Mouse (Mus musculus) forebrain, embryonic 14.5 days (tissue): ENCODE measurements around the gene Sptssa. TPM values are rescaled to one million over a fixed set of nuclear protein-coding genes. Genes with fewer than 3 reads are reported as not detected.

Experiments used
- ATAC-seq: fragments of 200-750 bp; cut with Nextera tagmentation; 2 replicates; pipeline ENCODE4 v1.8.0; 2017; ENCODE audit warnings: mild to moderate bottlenecking, moderate library complexity
- DNase-seq: peaks from one replicate; pipeline ENCODE4 v3.0.0-alpha.2; 2015; ENCODE audit warnings: low spot score
- H3K27ac ChIP-seq: fragments of 300-500 bp; sonication (generic); 2 replicates; pipeline ENCODE4 v1.5.1; 2014; ENCODE audit warnings: low read depth, mild to moderate bottlenecking, control low read depth, low read length, moderate library complexity
- H3K27me3 ChIP-seq: fragments of 300-500 bp; sonication (generic); replicated peaks from 2 replicates; pipeline ENCODE4 v1.6.1; 2014; ENCODE audit warnings: low read length, control low read depth, mixed read lengths; ENCODE audit not compliant: control insufficient read depth, insufficient read depth
- H3K36me3 ChIP-seq: fragments of 300-500 bp; sonication (generic); 2 replicates; pipeline ENCODE4 v1.6.1; 2014; ENCODE audit warnings: low read length, control low read depth; ENCODE audit not compliant: control insufficient read depth, insufficient read depth
- H3K4me1 ChIP-seq: fragments of 300-500 bp; sonication (generic); 2 replicates; pipeline ENCODE4 v1.6.1; 2014; ENCODE audit warnings: antibody characterized with exemption, low read length, control low read depth; ENCODE audit not compliant: control insufficient read depth, insufficient read depth
- H3K4me2 ChIP-seq: fragments of 300-500 bp; sonication (generic); 2 replicates; pipeline ENCODE4 v1.6.1; 2014; ENCODE audit warnings: mild to moderate bottlenecking, control low read depth, low read length
- H3K4me3 ChIP-seq: fragments of 300-500 bp; sonication (generic); 2 replicates; pipeline ENCODE4 v1.5.1; 2014; ENCODE audit warnings: low read depth, low read length, control low read depth
- H3K9ac ChIP-seq: fragments of 300-500 bp; sonication (generic); 2 replicates; pipeline ENCODE4 v1.6.1; 2014; ENCODE audit warnings: mild to moderate bottlenecking, low read length, control low read depth, moderate library complexity
- H3K9me3 ChIP-seq: fragments of 300-500 bp; sonication (generic); replicated peaks from 2 replicates; pipeline ENCODE4 v1.6.1; 2016; ENCODE audit warnings: low read length, control low read depth, mixed read lengths; ENCODE audit not compliant: control insufficient read depth
- WGBS: fragments of 180-500 bp; shearing (Covaris S2); extraction: QIAGEN DNeasy Blood & Tissue Kit; methylation state at CpG from one replicate; pipeline ENCODE4 v1.1.7; 2014; 5-methylcytosine and 5-hydroxymethylcytosine counted together
- polyA plus RNA-seq: library from polyadenylated mRNA; unstranded; fragments of >200 nt; fragmentation: Nextera tagmentation; extraction: Ambion mirVana; gene quantifications from 2 replicates; pipeline ENCODE4 v1.2.1, GENCODE M21; 2014

The Sptssa gene
- polyA plus RNA-seq, result 193 and 196 TPM in 2 replicates

DNA sequence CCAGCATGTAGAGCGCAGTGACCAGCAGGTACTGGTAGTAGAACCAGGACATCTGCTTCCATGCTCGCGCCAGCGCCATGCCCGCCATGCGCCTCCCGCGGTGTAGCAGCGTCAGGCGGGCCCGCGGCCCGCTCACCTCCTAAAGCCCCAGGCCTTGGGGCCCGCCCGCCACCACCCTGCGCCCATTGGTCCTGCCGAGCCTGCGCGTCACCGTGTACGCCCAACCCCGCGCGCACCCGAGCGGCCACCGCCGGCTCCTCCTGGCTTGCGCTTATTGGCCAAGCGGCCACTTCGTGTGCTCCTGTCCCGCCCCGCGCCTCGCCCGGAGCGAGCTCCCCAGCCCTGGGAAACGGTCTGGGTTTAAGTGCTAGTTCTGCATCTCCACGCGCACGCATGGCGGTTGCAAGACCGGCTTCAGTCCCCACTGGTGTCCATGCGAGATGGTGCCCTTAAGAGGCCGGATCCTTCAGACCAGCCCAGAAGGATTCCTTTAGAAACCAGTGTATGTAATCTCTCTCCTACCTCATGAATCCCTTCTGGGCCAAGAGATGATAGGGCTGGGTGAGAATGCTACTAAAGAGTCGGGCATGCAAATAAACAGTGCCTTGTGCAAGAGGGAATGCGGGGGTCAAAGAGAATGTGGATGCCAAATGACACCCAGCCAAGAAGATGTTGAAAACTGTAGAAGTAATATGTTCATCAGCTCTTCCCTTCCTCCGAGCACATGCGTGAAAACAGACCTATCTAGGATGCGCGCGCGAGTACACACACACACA lies at the start of gene Sptssa:
Gene Sptssa (minus strand): TSS at position 178 of the 776 bp plus-strand sequence.
- Histone ChIP-seq H3K27me3 (no peaks in the 10 kb centered on the region), H3K9me3 (no peaks in the 10 kb centered on the region), H3K4me1 (peaks cover 15% of the 10 kb centered on the region), H3K9ac (peak within 1 kb of the TSS; percentile 84), H3K27ac (peak within 1 kb of the TSS; percentile 82), H3K4me3 (peak within 1 kb of the TSS; percentile 71), H3K4me2 (peak within 1 kb of the TSS; percentile 60), H3K36me3 (no peaks in the 10 kb centered on the region)
- WGBS, result 10% methylated on average over 50 of the region's 53 CpGs
- ATAC-seq (peak; percentile 99), DNase-seq (peak; percentile 96)

- no peaks in the 10 kb centered on the region for H3K27me3 ChIP-seq
Measured at GRCm38 (mm10) chr12:54699394-54699793, 43.0 kb upstream of the Sptssa start.

GRCm38 (mm10) chr12:54697791-54698250 lies 41.4 kb upstream of the Sptssa start:
- Histone ChIP-seq H3K9ac (no peak overlapping the region), H3K36me3 (no peaks in the 10 kb centered on the region; the same call in 1 of the 2 replicates), H3K9me3 (no peaks in the 10 kb centered on the region), H3K4me1 (no peaks in the 10 kb centered on the region), H3K4me2 (no peak overlapping the region), H3K4me3 (no peak overlapping the region), H3K27me3 (no peaks in the 10 kb centered on the region), H3K27ac (no peak overlapping the region)
- WGBS, result 64% methylated on average over 6 of the region's 6 CpGs
- ATAC-seq, result no peak
- peak; percentile 5 for DNase-seq

More at GRCm38 (mm10) chr12:54699394-54699793, 43.0 kb upstream of the Sptssa start:
- no peak overlapping the region for H3K4me2 ChIP-seq
- H3K9me3 ChIP-seq, result no peaks in the 10 kb centered on the region
- H3K4me3 ChIP-seq, result no peak overlapping the region
- no peak for ATAC-seq
- no peaks in the 10 kb centered on the region for H3K4me1 ChIP-seq
- H3K9ac ChIP-seq, result no peak overlapping the region
- H3K36me3 ChIP-seq, result no peaks in the 10 kb centered on the region
- DNase-seq, result no peak
- 77% methylated on average over 7 of the region's 7 CpGs for WGBS
- H3K27ac ChIP-seq, result no peak overlapping the region

DNA sequence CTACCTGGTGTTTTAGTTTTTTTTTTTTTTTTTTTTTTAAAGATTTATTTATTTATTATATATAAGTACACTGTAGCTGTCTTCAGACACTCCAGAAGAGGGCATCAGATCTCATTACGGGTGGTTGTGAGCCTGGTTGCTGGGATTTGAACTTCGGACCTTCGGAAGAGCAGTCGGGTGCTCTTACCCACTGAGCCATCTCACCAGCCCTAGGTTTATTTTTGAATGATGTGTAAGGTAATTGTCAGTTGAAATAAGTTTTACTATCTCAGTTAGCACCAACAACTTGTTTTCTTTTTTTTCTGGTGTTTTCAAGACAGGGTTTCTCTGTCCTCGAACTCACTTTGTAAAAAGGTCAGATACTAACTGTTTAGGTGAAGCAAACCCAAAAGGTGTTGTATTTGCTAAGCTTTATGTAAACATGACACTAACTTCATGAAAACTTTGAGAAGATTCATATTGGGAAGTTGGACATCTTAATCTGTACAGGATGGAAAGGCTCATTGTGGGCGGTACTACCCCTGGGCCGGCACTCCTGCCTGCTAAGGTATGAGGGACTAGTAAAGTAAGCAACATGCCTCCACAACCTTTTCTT lies 40.7 kb upstream of the Sptssa start:
- DNase-seq, result peak; percentile 61
- ATAC-seq, result no peak
- WGBS, result 10% methylated on average over 7 of the region's 7 CpGs
- Histone ChIP-seq H3K27me3 (no peaks in the 10 kb centered on the region), H3K4me3 (no peak overlapping the region), H3K9me3 (no peaks in the 10 kb centered on the region), H3K36me3 (peaks cover 4% of the 10 kb centered on the region; the same call in 1 of the 2 replicates), H3K27ac (no peak overlapping the region), H3K9ac (no peak overlapping the region), H3K4me1 (no peaks in the 10 kb centered on the region), H3K4me2 (no peak overlapping the region)

DNA sequence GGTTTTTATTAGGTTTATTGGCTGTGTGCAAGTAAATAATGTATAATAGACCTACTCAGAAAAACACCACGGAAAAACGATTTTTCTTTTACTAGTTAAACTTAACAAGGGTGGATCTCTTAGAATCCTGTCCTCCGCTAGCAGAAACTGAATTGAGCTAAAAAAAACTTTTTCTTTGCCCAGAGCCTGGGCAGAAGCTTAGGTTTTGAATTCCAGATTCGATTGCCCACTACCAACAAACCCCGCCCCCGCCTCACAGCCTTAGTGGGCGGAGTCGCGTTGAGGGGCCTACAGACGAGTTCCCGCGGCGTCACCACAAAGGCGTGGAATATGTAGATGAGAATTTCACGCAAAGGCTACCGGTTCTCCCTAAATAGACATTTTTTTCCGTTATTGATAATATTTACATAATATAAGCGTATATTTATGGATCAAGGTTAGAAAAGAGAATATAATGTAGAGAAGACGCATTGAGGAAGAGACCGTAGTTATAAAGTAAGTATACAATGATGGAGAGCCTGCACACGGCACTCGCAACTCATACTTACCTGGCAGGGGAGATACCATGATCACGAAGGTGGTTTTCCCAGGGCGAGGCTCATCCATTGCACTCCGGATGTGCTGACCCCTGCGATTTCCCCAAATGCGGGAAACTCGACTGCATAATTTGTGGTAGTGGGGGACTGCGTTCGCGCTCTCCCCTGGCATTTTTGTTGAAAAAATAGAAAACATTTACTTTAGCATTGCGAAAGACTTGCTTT lies 40.0 kb upstream of the Sptssa start:
- H3K4me2 ChIP-seq, result peak overlapping the region; percentile 53
- under 1% methylated on average over 32 of the region's 32 CpGs for WGBS
- H3K36me3 ChIP-seq, result peaks cover 4% of the 10 kb centered on the region; the same call in 1 of the 2 replicates
- H3K4me1 ChIP-seq, result no peaks in the 10 kb centered on the region
- H3K9ac ChIP-seq, result peak overlapping the region; percentile 83
- peak overlapping the region; percentile 73 for H3K4me3 ChIP-seq
- no peaks in the 10 kb centered on the region for H3K9me3 ChIP-seq
- peak overlapping the region; percentile 95 for H3K27ac ChIP-seq
- DNase-seq, result peak; percentile 99
- no peaks in the 10 kb centered on the region for H3K27me3 ChIP-seq
- ATAC-seq, result peak; percentile 93

DNA sequence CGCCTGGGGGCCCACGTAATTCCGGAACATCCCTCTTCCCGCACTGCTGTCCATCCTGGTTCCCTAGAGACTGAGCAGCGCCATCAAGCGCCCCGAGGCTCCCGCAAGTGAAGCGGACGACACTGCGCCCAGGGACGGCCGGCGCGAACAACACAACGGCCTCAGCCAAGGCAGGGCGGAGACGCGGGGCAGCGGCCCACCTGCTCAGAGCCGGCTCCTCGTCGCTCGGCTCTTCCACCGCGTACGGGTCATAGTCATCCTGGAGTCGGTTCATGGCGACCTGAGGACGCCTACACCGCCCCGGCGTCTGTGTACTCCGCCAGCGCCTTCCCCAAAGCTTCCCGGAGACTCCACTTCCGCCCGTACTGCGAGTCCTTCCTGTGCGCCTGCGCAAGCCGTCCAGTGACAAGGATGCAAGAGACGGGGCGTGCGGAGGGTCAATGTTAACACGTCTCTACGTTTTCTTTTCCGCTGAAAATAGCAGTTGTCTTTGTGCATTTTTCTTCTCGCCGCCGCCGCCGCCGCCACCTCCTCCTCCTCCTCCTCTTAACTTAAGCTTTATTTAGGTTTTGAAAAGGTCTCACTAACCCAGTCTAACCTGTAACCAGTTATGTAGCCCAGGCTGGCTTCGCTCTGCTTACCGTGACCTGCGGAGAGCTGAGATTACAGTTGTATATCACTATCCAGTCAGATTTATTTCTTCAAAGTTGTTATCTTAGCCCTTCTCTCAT lies 39.3 kb upstream of the Sptssa start, which contains the start of gene Eapp:
Gene Eapp (minus strand): TSS at position 387 of the 731 bp plus-strand sequence.
- Histone ChIP-seq H3K4me1 (no peaks in the 10 kb centered on the region), H3K4me3 (peak within 1 kb of the TSS; percentile 73), H3K9me3 (no peaks in the 10 kb centered on the region), H3K27me3 (no peaks in the 10 kb centered on the region), H3K36me3 (peaks cover 9% of the 10 kb centered on the region; the same call in 1 of the 2 replicates), H3K27ac (peak within 1 kb of the TSS; percentile 95), H3K4me2 (peak within 1 kb of the TSS; percentile 53), H3K9ac (peak within 1 kb of the TSS; percentile 83)
- DNase-seq, result peak; percentile 99
- ATAC-seq, result peak; percentile 93
- WGBS, result under 1% methylated on average over 57 of the region's 57 CpGs

GRCm38 (mm10) chr12:54694847-54695510 lies 38.6 kb upstream of the Sptssa start:
- Histone ChIP-seq H3K36me3 (peaks cover 16% of the 10 kb centered on the region), H3K4me2 (peak overlapping the region; percentile 53), H3K4me3 (peak overlapping the region; percentile 73), H3K27me3 (no peaks in the 10 kb centered on the region), H3K9me3 (no peaks in the 10 kb centered on the region), H3K9ac (peak overlapping the region; percentile 83), H3K27ac (peak overlapping the region; percentile 95), H3K4me1 (no peaks in the 10 kb centered on the region)
- ATAC-seq (no peak), DNase-seq (no peak)
- 38% methylated on average over 12 of the region's 12 CpGs for WGBS

- H3K4me1 ChIP-seq, result no peaks in the 10 kb centered on the region
- H3K36me3 ChIP-seq, result peaks cover 69% of the 10 kb centered on the region
- H3K4me3 ChIP-seq, result no peak overlapping the region
- H3K27me3 ChIP-seq, result no peaks in the 10 kb centered on the region
- ATAC-seq (no peak), DNase-seq (no peak)
- H3K27ac ChIP-seq, result no peak overlapping the region
- WGBS, result 95% methylated on average over 5 of the region's 5 CpGs
- H3K4me2 ChIP-seq, result no peak overlapping the region
- H3K9ac ChIP-seq, result no peak overlapping the region
- H3K9me3 ChIP-seq, result no peaks in the 10 kb centered on the region
Measured at GRCm38 (mm10) chr12:54689082-54689481, 32.7 kb upstream of the Sptssa start.
